ENCODE assay signal across 25 mouse cellular contexts in the genomic region with DNA sequence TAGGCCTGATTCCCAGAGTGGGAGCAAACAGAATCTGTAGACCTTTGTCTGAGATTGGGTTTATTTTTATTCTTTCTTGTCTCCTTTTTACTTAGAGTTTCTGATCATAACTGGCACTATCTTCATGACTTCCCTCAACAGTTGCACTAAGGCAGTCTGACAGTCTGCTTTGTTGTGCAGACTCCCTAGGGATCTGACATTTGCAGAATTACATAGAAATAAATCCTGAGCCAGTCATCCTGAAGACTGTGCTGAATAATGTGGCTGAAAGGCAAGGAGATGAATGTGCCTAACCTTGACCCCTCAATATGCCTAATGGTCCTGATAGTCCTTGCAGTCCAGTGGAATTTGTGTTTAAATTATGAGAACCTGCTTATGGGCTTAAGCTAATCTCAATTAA. TPM values are rescaled to one million over a fixed set of nuclear protein-coding genes. Genes with fewer than 3 reads are reported as not detected.
DNase-seq lines count a peak whose midpoint lies in the region; ATAC-seq and TF ChIP-seq lines count a peak whose summit lies in the region.
"Had no signal": no experiment of that assay in that cellular context is flagged by ENCODE, and none has a peak within 500 bp of the region (broad histone marks: within the 10 kb centered on the region; RNA-seq: fewer than 3 reads in every experiment).

No protein-coding gene starts in this region.

- no peak for TF ChIP-seq CTCF in embryonic fibroblast, embryonic 13.5 days (IDR thresholded peaks at IDR 0.05; ENCODE audit: borderline replicate concordance, insufficient read depth, low read length)

- H3K27ac ChIP-seq in midbrain, embryonic 14.5 days (replicated peaks; ENCODE audit: low read depth, low read length), result no peak overlapping the region
- no peak overlapping the region for H3K27ac ChIP-seq in midbrain, embryonic 15.5 days
- peak overlapping the region; percentile 21; the same call in 1 of the 2 replicates for H3K27ac ChIP-seq in embryonic fibroblast, embryonic 13.5 days (ENCODE audit: insufficient read depth, low read length)
- H3K27ac ChIP-seq: embryonic facial prominence, embryonic 15.5 days; heart, embryonic 10.5 days; hindbrain, embryonic 14.5 days; left cerebral cortex, adult 2 months; limb, embryonic 15.5 days; liver, embryonic 14.5 days; stomach, postnatal 0 days had no signal

- no peak overlapping the region for H3K9ac ChIP-seq in midbrain, embryonic 14.5 days (replicated peaks; ENCODE audit: low read length)
- no peak overlapping the region for H3K9ac ChIP-seq in midbrain, embryonic 15.5 days
- H3K9ac ChIP-seq: embryonic facial prominence, embryonic 15.5 days; hindbrain, embryonic 14.5 days; limb, embryonic 15.5 days; liver, embryonic 14.5 days; lung, embryonic 14.5 days had no signal

- H3K4me2 ChIP-seq in midbrain, embryonic 14.5 days (ENCODE audit: low read length), result no peak overlapping the region
- H3K4me2 ChIP-seq in midbrain, embryonic 15.5 days, result no peak overlapping the region
- H3K4me2 ChIP-seq: embryonic facial prominence, embryonic 15.5 days; hindbrain, embryonic 14.5 days; limb, embryonic 15.5 days; lung, embryonic 14.5 days had no signal

- H3K4me3 ChIP-seq in midbrain, embryonic 14.5 days (replicated peaks; ENCODE audit: low read depth, low read length), result no peak overlapping the region
- H3K4me3 ChIP-seq in midbrain, embryonic 15.5 days, result no peak overlapping the region
- no peak overlapping the region for H3K4me3 ChIP-seq in embryonic fibroblast, embryonic 13.5 days (ENCODE audit: insufficient read depth, low read length)
- H3K4me3 ChIP-seq: embryonic facial prominence, embryonic 15.5 days; heart, embryonic 10.5 days; left cerebral cortex, adult 2 months; limb, embryonic 15.5 days had no signal

- TF ChIP-seq POLR2A in embryonic fibroblast, embryonic 13.5 days (IDR thresholded peaks at IDR 0.05; ENCODE audit: low read depth, low read length), result no peak

- DNase-seq in adrenal gland, adult 8-10 months, result peak; percentile 19
- no peak for DNase-seq in adrenal gland, adult 18-20 months (ENCODE audit: low spot score in 2 of 2)
- DNase-seq in midbrain, embryonic 14.5 days, result peak; percentile 55
- no peak for DNase-seq in T-cell, adult 2 months (ENCODE audit: low spot score)
- DNase-seq: cerebellum, adult 11 months; cerebellum, postnatal 14 days; heart, postnatal 4 days; kidney, adult 18-20 months; layer of hippocampus, adult 9-11 months; left cerebral cortex, postnatal 4 days; lung, embryonic 14.5 days; lung, postnatal 4 days; right cerebral cortex, postnatal 14 days had no signal

- peaks cover 16% of the 10 kb centered on the region for H3K36me3 ChIP-seq in midbrain, embryonic 14.5 days (ENCODE audit: control insufficient read depth, insufficient read depth, low read length)
- peaks cover 20% of the 10 kb centered on the region; the same call in 1 of the 2 replicates for H3K36me3 ChIP-seq in midbrain, embryonic 15.5 days (replicated peaks)

- no peaks in the 10 kb centered on the region for H3K9me3 ChIP-seq in midbrain, embryonic 14.5 days (ENCODE audit: control insufficient read depth, low read length)
- H3K9me3 ChIP-seq in midbrain, embryonic 15.5 days, result no peaks in the 10 kb centered on the region
- H3K9me3 ChIP-seq: embryonic facial prominence, embryonic 15.5 days; heart, embryonic 10.5 days; limb, embryonic 15.5 days had no signal

- ATAC-seq in midbrain, embryonic 14.5 days (ENCODE audit: low FRiP score, low TSS enrichment), result no peak
- no peak for ATAC-seq in midbrain, embryonic 15.5 days (replicated peaks)
- no peak for ATAC-seq in erythroblast, adult 5-6 weeks (replicated peaks; ENCODE audit: low FRiP score, poor library complexity, severe bottlenecking)
- ATAC-seq: inflammation-experienced regulatory T-cells, adult 6 months; Patski had no signal

- no peaks in the 10 kb centered on the region for H3K4me1 ChIP-seq in midbrain, embryonic 14.5 days (ENCODE audit: control insufficient read depth, insufficient read depth, low read length)
- no peaks in the 10 kb centered on the region for H3K4me1 ChIP-seq in midbrain, embryonic 15.5 days
- peaks cover 2% of the 10 kb centered on the region; the same call in 1 of the 2 replicates for H3K4me1 ChIP-seq in embryonic fibroblast, embryonic 13.5 days (ENCODE audit: control insufficient read depth, insufficient read depth, low read length)

- H3K27me3 ChIP-seq in midbrain, embryonic 14.5 days (ENCODE audit: control insufficient read depth, insufficient read depth, low read length), result no peaks in the 10 kb centered on the region
- H3K27me3 ChIP-seq in midbrain, embryonic 15.5 days (replicated peaks), result no peaks in the 10 kb centered on the region
- H3K27me3 ChIP-seq: embryonic facial prominence, embryonic 15.5 days; limb, embryonic 15.5 days; Patski had no signal

RNA-seq across cellular contexts. Expression of gene Atg16l2, which starts 38.5 kb away (rescaled TPM):
- total RNA-seq in adrenal gland, adult 8-10 months (2022), result 10 to 100 TPM; 20.8 to 49.8 (median 33.4) TPM
- 10 to 100 TPM; 26.7 to 30.9 TPM for total RNA-seq in adrenal gland, adult 18-20 months (2021)
- 17.6 and 20.6 TPM in 2 replicates for polyA plus RNA-seq in midbrain, embryonic 14.5 days (2014; fragmentation: Nextera tagmentation; extraction: Ambion mirVana)
- polyA plus RNA-seq in midbrain, embryonic 15.5 days (2015; fragmentation: Nextera tagmentation; extraction: Ambion mirVana), result 26.1 and 26.9 TPM in 2 replicates
- polyA plus RNA-seq in embryonic fibroblast, embryonic 13.5 days (2011; ENCODE audit: insufficient read length, low read depth, missing spikeins), result 14.1 and 16.3 TPM in 2 replicates
- 1.7 and 3.3 TPM in 2 replicates for total RNA-seq in erythroblast, adult 5-6 weeks (2015; ENCODE audit: low replicate concordance)
- total RNA-seq in erythroblast, adult 5-6 weeks (2017; ENCODE audit: low replicate concordance), result 0.70 and 1.2 TPM in 2 replicates

RNA-seq across cellular contexts. Expression of gene Stard10, which starts 53.4 kb away (rescaled TPM):
- 100 to 1,000 TPM in 2 of 4 experiments, 10 to 100 TPM in 2; 39.3 to 195 (median 109) TPM for total RNA-seq in adrenal gland, adult 8-10 months (2022)
- total RNA-seq in adrenal gland, adult 18-20 months (2021), result 10 to 100 TPM; 38.1 to 90.0 TPM
- polyA plus RNA-seq in midbrain, embryonic 14.5 days (2014; fragmentation: Nextera tagmentation; extraction: Ambion mirVana), result 8.8 and 8.9 TPM in 2 replicates
- polyA plus RNA-seq in midbrain, embryonic 15.5 days (2015; fragmentation: Nextera tagmentation; extraction: Ambion mirVana), result 8.7 and 9.6 TPM in 2 replicates
- 13.1 and 13.5 TPM in 2 replicates for polyA plus RNA-seq in embryonic fibroblast, embryonic 13.5 days (2011; ENCODE audit: insufficient read length, low read depth, missing spikeins)
- 37.4 and 49.8 TPM in 2 replicates for total RNA-seq in erythroblast, adult 5-6 weeks (2015; ENCODE audit: low replicate concordance)
- 24.4 and 39.0 TPM in 2 replicates for total RNA-seq in erythroblast, adult 5-6 weeks (2017; ENCODE audit: low replicate concordance)

Comparison
In these comparisons a context has a peak if more than half of its experiments do, and no peak if none do; other contexts are left out.
1. DNase-seq: peak in adrenal gland, adult 8-10 months (single experiment) and midbrain, embryonic 14.5 days (single experiment); none in adrenal gland, adult 18-20 months (0 of 2) and T-cell, adult 2 months (single experiment).
2. RNA of gene Atg16l2, which starts 38.5 kb away (total RNA-seq): 20.8 to 49.8 TPM in adrenal gland, adult 8-10 months and 26.7 to 30.9 TPM in adrenal gland, adult 18-20 months; 0.70 to 3.3 TPM in erythroblast, adult 5-6 weeks; every median in the first group is over 4 times any median in the second.